Mouse (Mus musculus) hematopoietic multipotent progenitor cell, adult 10-12 weeks (in vitro differentiated cells): ENCODE measurements around the gene Hoxa5. TPM values are rescaled to one million over a fixed set of nuclear protein-coding genes. Genes with fewer than 3 reads are reported as not detected.

Experiments
- polyA plus RNA-seq: library from polyadenylated mRNA; stranded (reverse); fragments of >175 nt; gene quantifications from 2 replicates; pipeline ENCODE4 v1.2.3, GENCODE M21; 2012; ENCODE audit warnings: low replicate concordance

Gene Hoxa5
- 0.49 and 0.99 TPM in 2 replicates for polyA plus RNA-seq

DNA sequence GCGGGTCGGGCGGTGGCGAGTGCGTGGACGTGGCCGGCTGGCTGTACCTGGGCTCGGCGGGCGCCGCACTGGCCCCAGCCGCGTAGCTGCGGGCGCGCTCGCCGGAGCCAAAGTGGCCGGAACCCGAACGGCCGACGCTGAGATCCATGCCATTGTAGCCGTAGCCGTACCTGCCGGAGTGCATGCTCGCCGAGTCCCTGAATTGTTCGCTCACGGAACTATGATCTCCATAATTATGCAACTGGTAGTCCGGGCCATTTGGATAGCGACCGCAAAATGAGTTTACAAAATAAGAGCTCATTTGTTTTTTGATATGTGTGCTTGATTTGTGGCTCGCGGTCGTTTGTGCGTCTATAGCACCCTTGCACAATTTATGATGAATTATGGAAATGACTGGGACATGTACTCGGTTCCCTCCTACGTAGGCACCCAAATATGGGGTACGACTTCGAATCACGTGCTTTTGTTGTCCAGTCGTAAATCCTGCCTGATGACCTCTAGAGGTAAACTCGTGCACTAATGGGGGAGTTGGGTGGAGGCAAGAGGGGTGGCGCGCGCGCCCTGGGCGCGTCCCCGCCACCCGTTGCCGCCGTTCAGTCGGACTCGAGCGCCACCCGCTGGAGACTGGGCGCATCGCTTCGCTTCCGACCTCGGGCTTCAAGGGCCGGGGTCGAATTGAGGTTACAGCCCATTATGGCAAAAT lies at the start of gene Hoxa5:
Hoxa5 (minus strand) TSS at position 538 of the 703 bp plus-strand sequence.

DNA sequence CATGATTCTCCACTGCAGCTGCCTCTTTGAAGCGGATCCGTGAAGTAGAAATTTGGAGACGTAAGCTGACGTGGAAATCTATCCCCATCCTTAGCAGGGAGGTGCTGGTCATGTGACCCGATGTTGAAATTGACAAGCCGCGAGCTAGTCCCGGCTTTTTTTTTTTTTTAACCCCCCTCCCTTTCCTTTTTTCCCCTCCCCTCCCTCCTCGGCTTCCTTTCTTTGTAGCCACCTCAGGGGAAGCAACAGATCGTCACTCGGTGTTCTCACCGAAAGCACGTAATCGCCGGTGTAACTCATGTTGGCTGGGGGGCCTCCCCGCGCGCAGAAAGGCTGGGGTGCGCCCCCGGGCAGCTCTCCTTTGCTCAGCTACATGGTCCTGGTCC lies 41.4 kb upstream of the Hoxa5 start, which contains the start of gene Hoxa11:
Hoxa11 (minus strand) TSS at position 54 of the 386 bp plus-strand sequence.

DNA sequence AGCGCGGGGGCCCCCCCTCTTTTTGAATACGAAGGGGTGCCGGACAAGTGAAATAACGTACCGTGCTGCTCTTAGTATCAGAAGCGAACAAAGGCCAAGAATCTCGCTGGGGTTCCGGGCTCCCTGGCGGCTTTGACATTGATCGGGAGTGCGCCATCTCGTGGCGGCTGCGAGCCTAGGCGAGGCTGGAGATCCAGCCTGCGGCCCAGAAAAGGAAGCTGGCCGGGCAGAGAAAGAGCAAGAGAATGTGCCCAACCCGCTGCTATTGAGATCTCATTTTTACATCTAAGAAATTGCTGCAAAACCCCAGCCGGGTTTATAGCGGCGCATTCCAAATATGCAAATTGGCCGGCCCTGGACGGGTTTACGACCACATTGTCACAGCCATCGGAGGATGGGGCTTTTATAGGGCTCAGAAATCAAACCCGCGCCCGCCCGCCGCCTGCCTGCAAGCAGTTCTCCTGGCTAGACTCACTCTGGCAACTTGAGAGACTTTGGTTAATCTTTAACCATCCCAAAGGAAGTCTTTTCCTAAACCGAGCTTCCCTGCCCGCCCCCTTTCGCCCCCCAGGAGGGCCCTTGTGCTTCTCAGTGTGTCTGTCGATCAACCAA lies 36.1 kb upstream of the Hoxa5 start, which contains the start of gene Hoxa10:
Hoxa10 (minus strand) TSS at position 466 of the 612 bp plus-strand sequence.

DNA sequence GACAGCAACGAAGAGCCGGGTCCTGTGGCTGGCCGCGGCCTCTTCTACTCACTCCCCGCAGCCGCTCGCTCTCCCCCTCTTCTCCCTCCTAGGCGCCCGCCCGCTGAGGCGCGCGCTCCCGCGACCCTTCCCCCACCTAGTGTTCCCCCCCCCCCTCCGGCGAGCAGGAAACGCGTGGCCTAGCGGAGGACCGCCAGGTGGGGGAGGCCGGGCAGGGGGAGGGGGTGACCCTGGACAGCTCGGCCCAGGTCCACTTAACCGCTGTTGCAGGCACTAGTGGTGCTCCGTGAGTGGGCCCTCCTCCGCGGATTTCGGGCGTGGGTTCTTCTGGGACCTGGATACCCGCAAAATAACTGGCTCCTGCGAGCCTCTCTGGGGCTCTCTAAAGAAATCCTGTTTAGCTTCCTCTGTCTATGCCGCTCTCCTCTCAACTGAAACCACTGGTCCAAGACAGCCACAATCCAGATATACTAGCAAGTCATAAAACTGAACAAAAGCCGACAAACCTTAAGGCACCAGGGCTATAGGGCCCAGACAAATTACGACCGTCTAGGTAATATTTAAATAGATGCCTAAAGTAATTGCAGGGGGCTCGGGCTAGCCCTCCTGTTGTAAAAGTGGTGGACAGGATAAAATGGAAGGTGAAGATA lies 26.3 kb upstream of the Hoxa5 start, which contains the start of gene Hoxa9:
Hoxa9 (minus strand) TSS at position 574 of the 650 bp plus-strand sequence.

DNA sequence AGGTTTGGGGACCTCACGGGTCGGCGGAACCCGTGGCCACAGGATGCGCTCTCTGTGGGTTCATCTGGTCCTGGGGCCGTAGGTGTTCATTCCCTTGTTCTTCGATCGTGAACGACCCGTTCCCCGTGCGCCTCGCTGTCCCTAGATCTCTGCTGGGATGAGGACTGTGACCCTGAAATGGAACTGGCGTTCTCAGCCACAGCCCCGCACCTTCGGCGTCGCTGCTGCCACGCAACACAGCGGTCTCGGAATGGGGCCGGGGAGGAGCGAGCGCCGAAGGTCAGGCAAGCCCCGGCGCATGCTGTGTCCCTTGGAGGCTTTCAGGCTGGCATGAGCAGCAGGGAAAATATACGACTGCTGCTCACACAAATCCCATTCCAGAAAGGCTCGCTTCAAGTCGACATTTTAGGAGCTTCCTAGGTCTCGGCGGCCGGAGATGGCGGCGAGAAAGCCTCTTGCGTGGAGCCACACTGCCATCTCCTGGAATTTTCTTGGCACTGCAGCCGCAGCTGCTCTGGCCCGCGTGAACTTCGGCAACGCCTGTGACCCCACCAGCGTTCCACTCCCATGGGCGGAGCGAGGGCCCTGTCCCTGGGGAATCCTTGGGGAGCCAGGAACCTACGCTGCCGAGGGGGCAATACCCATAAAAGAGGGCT lies 17.1 kb upstream of the Hoxa5 start, which contains the start of gene Hoxa7:
Hoxa7 (minus strand) TSS at position 518 of the 656 bp plus-strand sequence.

DNA sequence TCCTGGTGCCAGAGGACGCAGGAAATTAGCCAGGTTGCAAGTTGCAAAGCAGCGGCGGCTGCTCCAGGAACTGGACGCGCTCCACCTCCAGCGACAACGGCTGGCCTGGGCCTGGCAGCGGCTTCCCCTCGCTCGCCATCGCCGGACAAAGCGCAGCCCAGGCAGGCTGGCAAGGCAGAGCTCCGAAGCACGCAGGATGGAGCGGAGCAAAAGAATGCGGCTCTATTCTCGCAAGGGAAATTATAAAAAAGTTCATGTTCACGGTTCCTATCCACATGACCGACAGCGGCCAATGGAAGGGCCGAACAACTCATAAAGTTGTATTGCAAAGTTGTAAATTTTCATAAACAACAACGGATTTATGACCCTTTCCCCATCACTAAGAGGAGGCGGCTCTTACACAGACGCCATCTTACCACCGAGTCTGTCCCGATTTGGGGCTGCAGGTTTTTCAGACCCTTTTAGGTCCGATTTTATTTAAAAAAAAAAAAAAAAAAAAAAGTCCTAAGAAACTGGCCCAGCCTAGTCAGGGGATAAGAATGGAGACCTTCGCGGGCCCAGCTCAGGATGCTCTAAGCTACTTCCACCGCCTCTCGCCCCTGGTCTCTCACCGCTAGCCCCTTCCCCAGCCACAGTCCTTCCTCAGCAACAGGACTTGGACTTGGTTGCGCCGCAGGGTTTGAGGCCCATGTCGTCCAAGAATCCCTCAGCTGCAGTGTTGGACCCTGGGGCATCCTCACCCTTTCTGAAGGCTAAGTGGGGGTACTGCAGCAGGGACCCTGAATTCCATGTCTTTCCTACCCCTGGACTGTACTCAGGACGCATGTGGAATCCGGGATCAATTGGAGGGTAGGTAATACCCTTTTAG lies 9.0 kb upstream of the Hoxa5 start, which contains the start of the genes Hoxa3 and Gm28308:
Hoxa3 (minus strand) TSS at position 218 of the 868 bp plus-strand sequence.
Gm28308 (minus strand) TSS at position 221 of the 868 bp plus-strand sequence.

DNA sequence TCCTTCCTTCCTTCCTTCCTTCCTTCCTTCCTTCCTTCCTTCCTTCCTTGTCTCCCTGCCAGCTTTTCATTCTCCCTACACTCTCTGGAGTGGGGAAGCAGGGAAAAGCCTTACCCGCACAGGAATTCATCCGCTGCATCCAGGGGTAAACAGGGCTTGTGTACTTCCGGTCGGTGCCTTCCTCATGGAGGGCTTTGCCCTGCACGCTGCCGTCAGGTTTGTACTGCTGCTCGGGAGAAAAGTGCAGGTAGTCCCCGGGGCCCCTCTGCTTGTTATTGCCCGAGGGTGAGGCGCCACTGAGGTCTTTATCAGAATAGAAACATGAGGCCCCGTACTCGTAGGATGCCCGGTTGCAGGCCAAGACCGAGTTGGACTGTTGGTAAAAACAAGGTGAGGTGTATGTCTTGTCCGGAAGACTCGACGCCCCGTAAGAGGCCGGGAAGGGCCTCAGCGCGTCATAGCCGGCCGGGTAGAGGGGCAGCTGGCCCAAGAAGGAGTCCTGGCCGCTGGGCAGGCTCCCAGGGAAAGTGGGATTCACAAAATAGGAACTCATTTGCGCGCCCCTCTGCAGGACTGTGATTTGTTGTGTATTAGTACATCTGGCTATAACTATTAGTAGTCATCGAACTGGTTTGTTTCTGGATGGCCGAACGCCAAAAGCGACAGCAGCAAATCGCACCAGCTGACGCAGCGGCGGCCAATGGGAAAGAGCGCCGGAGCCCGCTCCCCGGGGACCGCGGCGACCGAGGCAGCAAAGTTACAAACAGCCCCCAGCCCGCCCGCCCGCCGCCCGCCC lies 3.9 kb upstream of the Hoxa5 start, which contains the start of gene Hoxa6:
Hoxa6 (minus strand) TSS at position 651 of the 796 bp plus-strand sequence.

DNA sequence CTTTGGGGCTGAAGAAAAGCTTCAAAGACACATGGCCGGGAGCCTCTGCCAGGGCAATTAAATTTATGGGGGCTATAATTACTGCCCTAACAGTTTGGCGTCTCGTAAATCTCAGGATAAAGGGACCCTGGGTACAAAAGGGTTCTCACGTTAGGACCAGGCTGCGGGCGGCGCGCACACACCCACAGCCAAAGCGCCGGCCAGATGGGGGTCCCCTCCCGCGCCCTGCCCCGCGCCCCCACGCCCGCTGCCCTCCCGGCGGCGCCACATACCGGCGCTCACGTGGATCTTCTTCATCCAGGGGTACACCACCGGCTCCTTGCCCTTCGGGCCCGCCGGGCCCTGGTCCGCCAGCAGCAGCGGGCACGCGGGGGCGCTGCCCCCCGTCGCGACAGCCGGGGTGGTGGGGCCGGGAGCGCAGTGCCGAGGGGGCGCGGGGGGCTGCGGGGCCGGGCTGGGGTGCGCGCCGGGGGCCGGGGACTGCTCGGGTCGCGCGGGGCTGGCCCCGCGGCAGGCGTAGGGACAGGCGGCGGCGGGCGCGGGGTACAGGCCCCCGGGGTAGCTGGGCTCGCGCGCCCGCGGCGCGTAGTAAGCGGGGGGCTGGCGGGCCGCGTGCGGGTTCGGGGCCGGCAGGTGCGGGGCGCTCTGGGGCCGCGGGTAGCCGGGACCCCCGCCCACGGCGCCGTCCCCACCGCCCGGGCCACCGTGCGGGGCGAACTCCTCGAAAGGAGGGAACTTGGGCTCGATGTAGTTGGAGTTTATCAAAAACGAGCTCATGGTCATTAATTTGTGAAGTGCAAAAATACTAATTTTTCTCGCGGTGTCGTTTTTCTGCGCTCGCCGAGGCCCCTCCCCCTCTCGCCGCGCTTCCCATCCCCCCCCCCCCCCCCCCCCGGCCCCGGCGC lies 13.2 kb downstream of the Hoxa5 start, which contains the start of gene Hoxa4:
Hoxa4 (minus strand) TSS at position 848 of the 905 bp plus-strand sequence.

DNA sequence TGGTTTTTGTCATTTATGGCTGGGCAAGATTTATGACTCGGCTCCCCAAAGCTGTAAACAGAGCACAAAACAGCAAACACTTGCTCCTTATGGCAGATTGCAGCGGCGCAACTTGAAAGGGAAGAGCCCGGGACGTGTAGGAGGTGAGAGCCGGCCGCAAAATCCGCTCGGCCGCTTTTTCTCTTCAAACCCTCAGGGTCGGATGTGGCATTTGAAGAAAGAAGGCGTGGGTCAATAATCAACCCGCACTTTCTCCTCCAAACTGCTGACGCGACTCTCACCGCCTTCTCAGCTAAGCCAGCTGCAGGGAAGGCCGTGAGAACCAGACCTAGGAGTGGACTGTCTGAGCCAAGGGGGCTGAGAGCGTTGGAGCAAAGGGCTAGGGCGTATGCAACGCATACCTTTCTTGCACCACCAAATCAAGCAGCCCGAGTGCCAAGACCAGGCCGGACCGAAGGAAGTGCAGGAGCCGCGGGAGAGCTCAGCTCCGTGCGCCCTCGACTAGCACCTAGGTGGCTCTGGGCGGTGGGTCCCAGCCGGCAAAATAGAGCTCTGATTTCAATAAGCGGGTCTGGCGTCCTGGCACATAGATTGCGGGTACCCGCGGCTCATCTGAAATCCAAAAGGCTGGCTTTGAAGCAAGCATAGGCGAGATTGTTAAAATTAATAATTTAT lies 27.2 kb downstream of the Hoxa5 start, which contains the start of gene 5730596B20Rik:
5730596B20Rik (plus strand) TSS at position 438 of the 675 bp plus-strand sequence.

DNA sequence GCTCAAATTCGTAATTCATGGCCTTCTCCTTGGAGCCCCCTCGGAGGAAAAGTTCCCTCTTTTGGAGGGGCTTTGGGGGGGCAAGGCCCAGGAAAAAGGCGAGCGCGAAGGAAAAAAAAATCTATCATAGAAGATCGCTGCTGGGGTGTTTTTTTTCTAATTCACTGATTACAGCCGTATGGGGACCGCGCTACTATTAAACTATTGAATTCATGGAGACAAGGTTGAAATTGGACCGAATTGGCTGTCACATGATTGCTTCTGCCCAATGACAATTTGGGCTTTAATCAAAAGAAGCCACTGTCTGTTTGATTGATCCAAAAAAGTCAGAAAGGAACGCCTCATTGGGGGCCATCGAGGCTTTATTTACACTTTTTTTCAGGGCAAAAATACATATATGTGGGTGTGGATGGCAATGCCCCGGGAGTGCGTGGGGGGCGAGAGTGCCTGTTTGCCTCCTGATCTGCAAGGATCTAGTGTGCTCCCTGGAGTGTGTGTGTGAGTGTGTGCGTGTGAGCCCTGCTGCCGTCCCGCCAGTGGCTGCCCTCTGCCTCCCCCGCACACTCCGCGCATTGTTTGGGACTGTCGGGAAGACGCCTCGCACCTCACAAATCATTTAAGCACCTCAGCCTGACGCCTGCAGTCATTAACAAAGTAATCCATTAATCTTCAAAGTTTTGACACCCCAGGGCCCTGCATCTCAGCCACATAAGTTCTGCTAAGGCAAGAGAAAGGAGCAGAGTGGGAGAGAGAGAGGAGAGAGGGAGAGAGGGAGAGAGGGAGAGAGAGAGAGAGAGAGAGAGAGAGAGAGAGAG lies 39.6 kb downstream of the Hoxa5 start, which contains the start of gene Hoxa2:
Hoxa2 (minus strand) TSS at position 206 of the 815 bp plus-strand sequence.

DNA sequence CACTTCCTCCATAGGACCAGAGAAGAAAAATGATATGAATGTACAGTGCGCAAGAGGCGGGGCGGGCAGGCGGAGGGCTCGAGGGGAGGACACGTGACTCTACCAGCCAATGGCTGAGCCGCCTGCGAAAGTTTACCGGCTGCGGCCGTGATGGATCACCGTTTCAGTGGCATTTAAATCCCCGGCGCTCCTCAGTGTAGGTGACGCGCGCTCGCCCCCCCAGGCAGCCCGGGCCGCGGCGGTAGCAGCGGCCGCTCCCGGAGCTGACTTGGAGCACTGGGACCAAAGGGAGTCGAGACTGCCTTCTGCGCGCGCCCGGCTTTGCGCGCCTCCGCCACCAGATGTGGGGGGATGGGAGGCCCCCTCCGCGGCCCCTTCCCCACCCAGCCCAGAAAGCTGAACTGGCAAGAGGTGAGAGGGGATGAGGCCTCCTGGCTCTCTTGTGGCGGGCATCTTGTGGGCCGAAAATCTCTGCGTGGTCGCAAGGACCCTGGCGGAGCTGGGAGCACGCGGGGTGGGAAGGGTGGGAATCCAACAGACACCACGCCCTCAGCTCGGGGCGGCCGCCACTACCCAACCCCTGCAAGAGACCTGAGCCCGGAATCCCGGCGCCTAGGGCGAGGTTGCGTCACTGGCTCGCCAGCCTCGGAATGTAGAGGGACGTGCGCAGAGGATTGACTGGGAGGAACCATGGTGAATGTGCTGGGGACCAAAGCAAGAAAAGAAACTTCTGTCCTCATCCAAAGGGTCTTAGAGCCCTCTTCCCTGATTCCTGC lies 45.9 kb downstream of the Hoxa5 start, which contains the start of gene Hoxa1:
Hoxa1 (minus strand) TSS at position 42 of the 776 bp plus-strand sequence.

Other genes starting within 250 kb of the Hoxa5 start
- gene Skap2, start 192.0 kb downstream of the Hoxa5 start, polyA plus RNA-seq, result 5.0 and 6.7 TPM in 2 replicates
- gene Hoxa1, start 46.3 kb downstream of the Hoxa5 start, polyA plus RNA-seq, result 0.08 TPM in 1 of 2 replicates, not detected in the other
- 0.08 and 0.29 TPM in 2 replicates for gene Hoxa2, start 39.8 kb downstream of the Hoxa5 start, polyA plus RNA-seq
- not detected in 2 replicates for gene 5730596B20Rik, start 27.1 kb downstream of the Hoxa5 start, polyA plus RNA-seq
- 0.30 and 0.90 TPM in 2 replicates for gene Hoxa4, start 12.8 kb downstream of the Hoxa5 start, polyA plus RNA-seq
- gene Hoxa6, start 4.1 kb upstream of the Hoxa5 start, polyA plus RNA-seq, result 0.24 and 1.5 TPM in 2 replicates
- gene Hoxa3, start 8.7 kb upstream of the Hoxa5 start, polyA plus RNA-seq, result 0.93 and 2.4 TPM in 2 replicates
- gene Gm28308, start 8.8 kb upstream of the Hoxa5 start, polyA plus RNA-seq, result 0.20 TPM in 1 of 2 replicates, not detected in the other
- gene Hoxa7, start 17.3 kb upstream of the Hoxa5 start, polyA plus RNA-seq, result 1.9 and 4.9 TPM in 2 replicates
- gene Hoxa9, start 26.5 kb upstream of the Hoxa5 start, polyA plus RNA-seq, result 0.96 and 1.6 TPM in 2 replicates
- gene Hoxa10, start 36.3 kb upstream of the Hoxa5 start, polyA plus RNA-seq, result not detected in 2 replicates
- not detected in 2 replicates for gene Hoxa11, start 41.2 kb upstream of the Hoxa5 start, polyA plus RNA-seq
- not detected in 2 replicates for gene Hoxa13, start 56.3 kb upstream of the Hoxa5 start, polyA plus RNA-seq
- not detected in 2 replicates for gene Evx1, start 108.9 kb upstream of the Hoxa5 start, polyA plus RNA-seq